Mouse (Mus musculus) hindbrain, embryonic 10.5 days (tissue): ENCODE results near the gene Grin2a. TPM values are rescaled to one million over a fixed set of nuclear protein-coding genes. Genes with fewer than 3 reads are reported as not detected.

Source experiments
- DNase-seq: peaks from one replicate; pipeline ENCODE4 v3.0.0-alpha.2; 2017; ENCODE audit warnings: low spot score
- H3K27ac ChIP-seq: fragments of 300-500 bp; sonication (generic); 2 replicates; pipeline ENCODE4 v1.5.1; 2016; ENCODE audit warnings: mild to moderate bottlenecking, moderate library complexity
- H3K27me3 ChIP-seq: fragments of 300-500 bp; sonication (generic); 2 replicates; pipeline ENCODE4 v1.6.1; 2016; ENCODE audit warnings: mild to moderate bottlenecking; ENCODE audit not compliant: poor library complexity, insufficient read depth, severe bottlenecking
- H3K36me3 ChIP-seq: fragments of 300-500 bp; sonication (generic); 2 replicates; pipeline ENCODE4 v1.6.1; 2016; ENCODE audit warnings: mild to moderate bottlenecking, moderate library complexity
- H3K4me1 ChIP-seq: fragments of 300-500 bp; sonication (generic); replicated peaks from 2 replicates; pipeline ENCODE4 v1.6.1; 2016; ENCODE audit warnings: mild to moderate bottlenecking
- H3K4me3 ChIP-seq: fragments of 300-500 bp; sonication (generic); 2 replicates; pipeline ENCODE4 v1.5.1; 2016; ENCODE audit warnings: mild to moderate bottlenecking, moderate library complexity
- H3K9me3 ChIP-seq: fragments of 300-500 bp; sonication (generic); 2 replicates; pipeline ENCODE4 v1.6.1; 2016; ENCODE audit warnings: mild to moderate bottlenecking, moderate library complexity
- WGBS: fragments of 180-500 bp; shearing (Covaris S2); methylation state at CpG from one replicate; pipeline ENCODE4 v1.1.7; 2016; 5-methylcytosine and 5-hydroxymethylcytosine counted together
- polyA plus RNA-seq: library from polyadenylated mRNA; unstranded; fragments of >200 nt; fragmentation: Nextera tagmentation; extraction: Ambion mirVana; gene quantifications from 2 replicates; pipeline ENCODE4 v1.2.1, GENCODE M21; 2016

Gene Grin2a
- polyA plus RNA-seq, 1 experiment from 2014 or later: 1.9 TPM

- no peak for DNase-seq
- H3K4me3 ChIP-seq: no peak overlapping the region
- no peaks in the 10 kb centered on the region for H3K9me3 ChIP-seq
- peaks cover 7% of the 10 kb centered on the region for H3K4me1 ChIP-seq
- no peaks in the 10 kb centered on the region for H3K27me3 ChIP-seq
- no peaks in the 10 kb centered on the region for H3K36me3 ChIP-seq
- 87% methylated on average over 2 of the region's 2 CpGs for WGBS
- H3K27ac ChIP-seq: no peak overlapping the region
Measured at GRCm38 (mm10) chr16:9697141-9697540, 298.2 kb downstream of the Grin2a start.

GRCm38 (mm10) chr16:9694081-9694480 lies 301.3 kb downstream of the Grin2a start:
- Histone ChIP-seq H3K9me3 (no peaks in the 10 kb centered on the region), H3K27me3 (no peaks in the 10 kb centered on the region), H3K27ac (no peak overlapping the region), H3K36me3 (no peaks in the 10 kb centered on the region), H3K4me3 (no peak overlapping the region), H3K4me1 (no peaks in the 10 kb centered on the region)
- WGBS: 83% methylated on average over 4 of the region's 4 CpGs
- DNase-seq: no peak

GRCm38 (mm10) chr16:9688523-9689140 lies 306.7 kb downstream of the Grin2a start:
- Histone ChIP-seq H3K4me1 (no peaks in the 10 kb centered on the region), H3K9me3 (no peaks in the 10 kb centered on the region), H3K27ac (no peak overlapping the region), H3K27me3 (no peaks in the 10 kb centered on the region), H3K36me3 (no peaks in the 10 kb centered on the region), H3K4me3 (no peak overlapping the region)
- no peak for DNase-seq
- WGBS: 16% methylated on average over 1 of the region's 1 CpGs

- no peaks in the 10 kb centered on the region for H3K27me3 ChIP-seq
- no peak for DNase-seq
- 0 out of 2 replicates have a peak overlapping the region, but pooled peaks have one; percentile 8 for H3K27ac ChIP-seq
- no peaks in the 10 kb centered on the region for H3K36me3 ChIP-seq
- WGBS: 84% methylated on average over 4 of the region's 4 CpGs
- H3K4me3 ChIP-seq: no peak overlapping the region
- H3K4me1 ChIP-seq: peaks cover 11% of the 10 kb centered on the region
- no peaks in the 10 kb centered on the region for H3K9me3 ChIP-seq
Measured at GRCm38 (mm10) chr16:9680572-9680971, 314.8 kb downstream of the Grin2a start.

- Histone ChIP-seq H3K4me3 (no peak overlapping the region), H3K27me3 (no peaks in the 10 kb centered on the region), H3K9me3 (no peaks in the 10 kb centered on the region), H3K36me3 (no peaks in the 10 kb centered on the region), H3K27ac (0 out of 2 replicates have a peak overlapping the region, but pooled peaks have one; percentile 8), H3K4me1 (peaks cover 11% of the 10 kb centered on the region)
- DNase-seq: no peak
- 59% methylated on average over 5 of the region's 5 CpGs for WGBS
Measured at GRCm38 (mm10) chr16:9679994-9680393, 315.4 kb downstream of the Grin2a start.

- peaks cover 11% of the 10 kb centered on the region for H3K4me1 ChIP-seq
- no peaks in the 10 kb centered on the region for H3K27me3 ChIP-seq
- H3K27ac ChIP-seq: no peak overlapping the region
- H3K9me3 ChIP-seq: no peaks in the 10 kb centered on the region
- no peaks in the 10 kb centered on the region for H3K36me3 ChIP-seq
- 63% methylated on average over 7 of the region's 7 CpGs for WGBS
- DNase-seq: no peak
- H3K4me3 ChIP-seq: no peak overlapping the region
Measured at GRCm38 (mm10) chr16:9678750-9679149, 316.6 kb downstream of the Grin2a start.

- H3K27me3 ChIP-seq: no peaks in the 10 kb centered on the region
- no peak overlapping the region for H3K4me3 ChIP-seq
- WGBS: 55% methylated on average over 2 of the region's 2 CpGs
- no peak for DNase-seq
- H3K27ac ChIP-seq: no peak overlapping the region
- H3K4me1 ChIP-seq: peaks cover 15% of the 10 kb centered on the region; the same call in 1 of the 2 replicates
- no peaks in the 10 kb centered on the region for H3K9me3 ChIP-seq
- H3K36me3 ChIP-seq: no peaks in the 10 kb centered on the region
Measured at GRCm38 (mm10) chr16:9672390-9672789, 323.0 kb downstream of the Grin2a start.

- H3K27me3 ChIP-seq: no peaks in the 10 kb centered on the region
- H3K9me3 ChIP-seq: no peaks in the 10 kb centered on the region
- no peaks in the 10 kb centered on the region for H3K36me3 ChIP-seq
- H3K4me3 ChIP-seq: no peak overlapping the region
- 92% methylated on average over 1 of the region's 1 CpGs for WGBS
- DNase-seq: no peak
- H3K27ac ChIP-seq: no peak overlapping the region
- H3K4me1 ChIP-seq: peaks cover 15% of the 10 kb centered on the region; the same call in 1 of the 2 replicates
Measured at GRCm38 (mm10) chr16:9671222-9671621, 324.1 kb downstream of the Grin2a start.

- no peak overlapping the region for H3K27ac ChIP-seq
- no peaks in the 10 kb centered on the region for H3K9me3 ChIP-seq
- 80% methylated on average over 6 of the region's 6 CpGs for WGBS
- no peaks in the 10 kb centered on the region for H3K36me3 ChIP-seq
- no peaks in the 10 kb centered on the region for H3K27me3 ChIP-seq
- H3K4me1 ChIP-seq: peaks cover 15% of the 10 kb centered on the region; the same call in 1 of the 2 replicates
- no peak for DNase-seq
- H3K4me3 ChIP-seq: no peak overlapping the region
Measured at GRCm38 (mm10) chr16:9670750-9671161, 324.6 kb downstream of the Grin2a start.

GRCm38 (mm10) chr16:9665896-9666295 lies 329.5 kb downstream of the Grin2a start:
- WGBS: 92% methylated on average over 4 of the region's 4 CpGs
- H3K4me1 ChIP-seq: no peaks in the 10 kb centered on the region; the same call in 1 of the 2 replicates
- H3K9me3 ChIP-seq: no peaks in the 10 kb centered on the region
- no peak for DNase-seq
- H3K36me3 ChIP-seq: no peaks in the 10 kb centered on the region
- H3K27me3 ChIP-seq: no peaks in the 10 kb centered on the region
- H3K27ac ChIP-seq: no peak overlapping the region
- no peak overlapping the region for H3K4me3 ChIP-seq

GRCm38 (mm10) chr16:9664060-9664459 lies 331.3 kb downstream of the Grin2a start:
- 85% methylated on average over 3 of the region's 3 CpGs for WGBS
- Histone ChIP-seq H3K4me1 (no peaks in the 10 kb centered on the region), H3K4me3 (no peak overlapping the region), H3K36me3 (no peaks in the 10 kb centered on the region), H3K27me3 (no peaks in the 10 kb centered on the region), H3K9me3 (no peaks in the 10 kb centered on the region), H3K27ac (no peak overlapping the region)
- no peak for DNase-seq

GRCm38 (mm10) chr16:9663508-9663907 lies 331.9 kb downstream of the Grin2a start:
- no peaks in the 10 kb centered on the region for H3K27me3 ChIP-seq
- no peak for DNase-seq
- H3K9me3 ChIP-seq: no peaks in the 10 kb centered on the region
- H3K27ac ChIP-seq: no peak overlapping the region
- H3K4me1 ChIP-seq: no peaks in the 10 kb centered on the region
- no peaks in the 10 kb centered on the region for H3K36me3 ChIP-seq
- WGBS: 85% methylated on average over 2 of the region's 2 CpGs
- H3K4me3 ChIP-seq: no peak overlapping the region

- WGBS: 92% methylated on average over 10 of the region's 10 CpGs
Measured at GRCm38 (mm10) chr16:9625652-9626444, 369.5 kb downstream of the Grin2a start.

More at GRCm38 (mm10) chr16:9625652-9626444, 369.5 kb downstream of the Grin2a start:
- Histone ChIP-seq H3K27me3 (no peaks in the 10 kb centered on the region), H3K36me3 (no peaks in the 10 kb centered on the region), H3K4me1 (no peaks in the 10 kb centered on the region), H3K4me3 (no peak overlapping the region), H3K9me3 (no peaks in the 10 kb centered on the region), H3K27ac (no peak overlapping the region)
- DNase-seq: no peak
